Mouse (Mus musculus): ENCODE data around the gene 2300009A05Rik.
A peak's percentile ranks its signal among the peaks of the same experiment; 100 is the strongest.

The 2300009A05Rik gene

DNA sequence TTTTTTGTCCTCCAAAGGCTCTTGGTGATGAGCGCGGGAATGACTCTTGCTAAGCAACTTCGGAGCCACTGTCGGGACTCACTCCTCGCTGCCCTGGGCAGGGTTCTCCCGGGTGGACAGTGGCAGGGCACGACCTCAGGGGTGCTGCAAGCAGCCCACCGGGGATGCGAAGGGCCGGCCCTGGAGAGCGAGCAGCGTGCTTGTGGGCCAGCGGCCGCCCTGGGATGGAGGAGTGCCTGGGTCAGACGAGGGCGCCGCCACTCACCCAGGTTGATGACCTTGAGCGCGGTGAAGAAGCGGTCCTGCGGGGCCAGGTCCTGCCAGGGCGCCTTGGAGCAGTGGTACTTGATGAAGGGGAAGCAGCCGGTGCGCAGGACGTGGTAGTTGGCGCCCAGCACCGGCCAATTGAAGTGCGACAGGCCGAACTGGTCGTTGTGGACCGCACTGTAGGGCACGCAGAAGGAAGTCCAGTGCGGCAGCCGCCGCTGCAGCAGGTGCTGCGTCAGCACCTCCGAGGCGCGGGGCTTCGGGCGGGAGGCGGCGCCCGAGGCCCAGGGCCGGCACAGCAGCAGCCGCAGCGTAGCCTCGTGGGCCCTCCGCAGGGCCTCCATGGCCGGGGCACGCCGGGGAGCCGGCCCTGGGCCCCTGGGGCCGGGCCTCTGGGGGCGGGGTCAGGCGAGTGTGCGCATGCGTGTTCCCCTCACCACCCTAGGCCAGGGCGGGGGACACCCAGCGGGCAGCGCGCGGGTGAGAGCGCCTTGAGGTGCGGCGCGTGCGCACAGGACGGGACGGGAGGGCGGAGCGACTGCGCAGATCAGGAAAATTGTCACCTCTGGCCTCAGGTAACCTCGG is at the start of gene 2300009A05Rik:
TSS of gene 2300009A05Rik (minus strand) at position 636 of the 852 bp plus-strand sequence.
- peak; percentile 96 for DNase-seq (ENCODE audit: low read depth)

GRCm38 (mm10) chr9:63443695-63444094 is 44.6 kb upstream of the 2300009A05Rik start:
- no peak for DNase-seq (ENCODE audit: low read depth)

DNA sequence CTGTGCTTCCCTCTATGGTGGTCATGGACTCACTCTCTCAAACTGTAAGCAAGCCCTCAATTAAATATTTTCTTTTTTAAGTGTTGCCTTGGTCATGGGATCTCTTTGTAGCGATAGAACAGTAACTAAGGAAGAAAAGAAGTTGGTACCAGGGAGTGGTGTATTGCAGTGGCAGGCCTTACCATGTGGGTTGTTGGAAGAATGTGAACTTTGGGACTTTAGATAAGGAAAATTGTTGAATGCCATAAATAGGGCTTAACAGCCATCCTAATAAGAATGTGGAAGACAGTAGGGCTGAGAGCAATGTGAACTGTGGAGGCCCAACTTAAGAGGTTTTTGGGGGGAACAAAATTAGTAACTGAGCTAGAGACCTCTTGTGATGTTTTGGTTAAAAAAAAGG is 31.6 kb upstream of the 2300009A05Rik start:
- no peak for DNase-seq (ENCODE audit: low read depth)

DNA sequence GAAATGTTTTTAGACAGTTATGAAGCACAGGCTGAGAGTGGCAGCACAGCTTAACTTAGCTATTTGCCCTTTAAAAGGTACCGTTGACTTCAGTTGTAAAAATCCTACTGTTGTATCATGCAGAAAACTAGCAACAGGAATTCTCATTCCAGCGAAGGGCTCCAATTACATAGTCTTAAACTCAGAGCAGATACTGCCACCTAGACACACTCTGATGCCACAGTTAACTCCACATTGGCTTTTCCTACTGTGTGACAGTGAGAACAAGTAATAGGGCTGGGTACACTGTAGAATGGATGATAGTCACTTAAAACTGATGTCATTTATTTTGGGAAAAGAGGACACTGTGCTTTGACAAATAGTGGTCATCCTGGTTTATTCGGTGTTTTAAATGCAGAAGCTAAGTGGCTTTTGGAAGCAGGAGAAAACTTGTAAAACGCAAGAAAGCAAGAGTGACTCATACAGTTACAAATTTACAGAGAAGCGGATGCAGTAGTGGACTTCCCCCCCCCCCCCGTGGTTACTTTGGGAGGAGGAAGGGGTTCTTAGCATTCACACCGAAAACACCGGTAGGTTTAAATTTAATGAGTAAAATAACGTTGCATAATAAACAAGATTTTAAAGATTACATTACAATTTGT is 22.2 kb upstream of the 2300009A05Rik start:
- DNase-seq (ENCODE audit: low read depth) = no peak

DNA sequence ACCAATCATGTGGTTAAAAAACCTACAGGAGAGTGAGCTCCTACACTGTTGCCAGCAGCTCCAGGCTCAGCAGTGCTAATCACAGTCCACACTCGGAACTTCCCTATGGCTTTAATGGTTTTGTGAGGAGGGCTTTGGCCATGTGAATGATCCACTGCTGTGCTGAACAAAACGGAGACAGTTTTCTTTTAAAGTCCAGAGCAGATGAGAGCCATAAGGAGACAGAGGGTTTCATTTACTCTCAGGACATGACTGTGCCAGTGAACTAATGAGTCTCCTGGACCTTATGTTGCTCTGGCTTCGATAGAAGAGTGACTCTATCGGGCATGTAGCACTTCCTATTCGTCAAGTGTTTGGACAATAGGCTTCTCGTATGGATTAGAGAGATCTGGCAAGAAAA is 21.4 kb upstream of the 2300009A05Rik start:
- DNase-seq (ENCODE audit: low read depth) = no peak

DNA sequence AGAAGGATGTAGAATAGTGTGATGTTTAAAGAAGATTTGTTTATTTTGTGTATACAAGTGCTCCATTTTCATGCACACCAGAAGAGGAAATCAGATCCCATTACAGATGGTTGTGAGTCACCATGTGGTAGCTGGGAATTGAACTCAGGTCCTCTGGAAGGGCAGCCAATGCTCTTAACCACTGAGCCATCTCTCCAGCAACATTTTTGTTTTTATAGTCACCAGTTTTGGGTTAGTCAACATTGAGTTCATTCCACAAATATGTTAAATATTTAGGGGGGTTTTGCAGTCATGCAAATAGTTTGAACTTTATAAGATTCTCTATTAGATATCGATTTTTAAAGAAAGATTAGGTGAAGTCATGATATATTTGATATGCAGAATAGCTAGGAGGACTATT is 1.1 kb upstream of the 2300009A05Rik start:
- no peak for DNase-seq (ENCODE audit: low read depth)

DNA sequence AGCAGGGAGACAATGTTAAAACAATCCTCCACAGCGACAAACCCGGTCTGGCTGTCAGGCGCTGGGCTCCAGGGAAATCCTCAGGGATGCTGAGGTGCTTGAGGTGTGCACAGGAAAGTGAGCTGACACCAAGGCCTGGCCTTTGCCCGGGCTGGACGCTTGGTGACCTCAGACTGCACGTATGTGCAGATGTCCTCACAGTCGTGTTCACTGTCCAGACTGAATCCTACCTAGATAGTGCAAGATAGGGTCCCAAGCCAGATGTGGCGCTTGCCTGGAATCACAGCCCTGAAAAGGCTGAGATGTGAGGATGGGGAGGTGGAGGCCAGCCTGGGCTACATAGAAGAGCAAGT is 393 bp upstream of the 2300009A05Rik start:
- DNase-seq (ENCODE audit: low read depth) = no peak

- DNase-seq (ENCODE audit: low read depth) = no peak
Observed at GRCm38 (mm10) chr9:63395612-63396011, 3.4 kb downstream of the 2300009A05Rik start.

- no peak for DNase-seq (ENCODE audit: low read depth)
Observed at GRCm38 (mm10) chr9:63391307-63391706, 7.7 kb downstream of the 2300009A05Rik start.

DNA sequence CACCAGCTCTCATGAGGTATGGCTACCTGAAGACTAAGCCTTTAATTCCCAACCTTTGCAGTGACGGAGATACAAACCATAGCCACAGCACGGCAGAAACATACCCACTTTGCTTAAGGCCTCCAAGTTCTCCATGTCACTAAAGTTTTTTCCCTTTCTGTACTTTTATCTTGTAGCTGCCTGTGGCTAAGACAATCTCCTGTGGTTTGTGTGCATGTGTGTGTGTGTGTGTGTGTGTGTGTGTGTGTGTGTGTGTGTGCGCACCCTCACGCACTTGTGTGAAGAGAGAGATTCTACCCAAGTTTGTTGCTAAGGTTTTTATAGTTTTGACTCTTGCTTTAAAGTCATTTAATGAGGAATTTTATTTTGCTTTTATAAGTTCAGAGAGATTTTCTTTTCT is 16.3 kb downstream of the 2300009A05Rik start:
- DNase-seq (ENCODE audit: low read depth) = no peak

- no peak for DNase-seq (ENCODE audit: low read depth)
Observed at GRCm38 (mm10) chr9:63380326-63380725, 18.7 kb downstream of the 2300009A05Rik start.

- no peak for DNase-seq (ENCODE audit: low read depth)
Observed at GRCm38 (mm10) chr9:63378174-63378573, 20.9 kb downstream of the 2300009A05Rik start.

DNA sequence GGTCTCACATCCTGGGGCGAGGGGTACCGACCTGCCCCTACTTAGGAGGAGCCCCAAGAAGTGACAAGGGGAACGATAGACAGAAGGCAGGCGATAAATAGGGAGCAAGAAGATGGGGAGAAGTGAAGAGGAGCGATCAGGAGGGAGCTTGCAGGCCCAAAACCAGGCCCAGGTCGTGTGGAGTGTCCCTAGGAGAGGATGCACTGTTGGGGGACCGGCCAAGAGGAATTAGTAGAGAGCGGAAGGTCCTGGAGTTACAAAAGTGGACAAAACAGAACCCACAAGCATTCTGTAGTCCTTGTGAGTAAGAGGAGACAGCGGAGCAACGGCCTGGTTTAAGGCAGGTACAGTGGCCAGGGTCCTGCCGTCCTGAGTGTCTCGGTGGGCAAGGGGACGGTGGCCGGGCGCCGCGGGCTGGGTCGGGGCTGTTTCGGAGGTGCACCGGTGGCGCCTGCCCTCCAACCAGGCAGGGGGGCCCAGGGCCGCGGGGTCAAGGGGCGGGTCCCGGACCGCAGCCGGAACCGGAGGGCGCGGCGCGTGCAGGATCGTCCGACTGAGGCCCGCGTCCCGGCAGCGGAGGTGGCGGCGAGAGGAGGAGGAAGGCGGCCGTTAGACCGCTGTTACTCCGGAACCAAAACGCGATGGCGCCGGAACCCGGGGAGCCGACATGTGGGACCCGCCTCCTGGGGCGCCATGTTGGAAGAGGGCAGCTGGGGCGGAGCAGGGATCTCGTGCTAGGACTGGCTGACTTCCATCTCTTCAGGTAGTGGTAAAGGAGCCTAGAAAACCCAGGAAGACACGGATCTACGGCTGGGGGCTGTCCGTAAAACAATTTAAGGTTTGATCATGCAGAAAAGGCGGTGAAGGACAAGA is 21.5 kb downstream of the 2300009A05Rik start, which contains the start of gene Map2k5:
TSS of gene Map2k5 (minus strand) at position 633 of the 873 bp plus-strand sequence.
- peak; percentile 94 for DNase-seq (ENCODE audit: low read depth)

GRCm38 (mm10) chr9:63373315-63373714 is 25.7 kb downstream of the 2300009A05Rik start:
- no peak for DNase-seq (ENCODE audit: low read depth)

DNA sequence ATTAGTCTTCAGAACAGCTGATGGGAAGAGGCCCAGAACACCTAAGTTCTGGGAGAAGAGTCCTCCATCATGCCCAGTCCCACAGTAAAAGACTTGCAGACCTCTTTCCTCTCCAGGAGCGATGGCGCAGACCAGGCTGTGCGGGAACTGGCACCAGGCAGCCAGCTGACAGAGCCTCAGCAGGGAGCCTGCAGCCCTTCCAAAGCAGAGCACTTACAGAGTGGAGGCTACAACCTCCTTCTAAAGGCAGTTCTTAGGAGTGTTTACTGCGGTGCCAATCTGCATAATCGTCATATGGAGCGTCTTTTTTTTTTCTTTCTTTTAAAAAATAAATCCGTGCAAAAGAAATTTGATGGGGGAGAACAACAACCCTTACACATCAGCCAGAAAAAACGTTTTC is 26.5 kb downstream of the 2300009A05Rik start:
- no peak for DNase-seq (ENCODE audit: low read depth)

GRCm38 (mm10) chr9:63360410-63360809 is 38.6 kb downstream of the 2300009A05Rik start:
- DNase-seq (ENCODE audit: low read depth) = no peak

- DNase-seq (ENCODE audit: low read depth) = no peak
Observed at GRCm38 (mm10) chr9:63359016-63359415, 40.0 kb downstream of the 2300009A05Rik start.

DNA sequence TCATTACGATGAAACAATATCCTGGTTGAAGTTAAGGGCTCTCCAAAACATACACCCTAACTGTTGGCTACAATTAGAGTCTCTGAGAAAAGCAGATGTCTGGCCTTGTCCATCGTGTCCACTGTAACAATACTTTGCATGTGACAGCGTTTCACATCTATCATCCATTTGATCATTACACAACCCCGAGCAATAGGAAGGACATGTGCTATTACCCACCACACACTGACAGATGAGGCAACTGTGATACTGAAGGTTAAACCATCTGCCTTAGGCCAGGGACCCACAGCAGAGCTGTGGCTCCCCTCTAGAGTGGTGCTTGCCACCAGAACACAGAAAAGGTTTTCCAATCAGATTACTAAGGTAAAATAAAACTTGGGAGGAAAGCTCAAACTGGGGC is 42.3 kb downstream of the 2300009A05Rik start:
- DNase-seq (ENCODE audit: low read depth) = no peak

DNA sequence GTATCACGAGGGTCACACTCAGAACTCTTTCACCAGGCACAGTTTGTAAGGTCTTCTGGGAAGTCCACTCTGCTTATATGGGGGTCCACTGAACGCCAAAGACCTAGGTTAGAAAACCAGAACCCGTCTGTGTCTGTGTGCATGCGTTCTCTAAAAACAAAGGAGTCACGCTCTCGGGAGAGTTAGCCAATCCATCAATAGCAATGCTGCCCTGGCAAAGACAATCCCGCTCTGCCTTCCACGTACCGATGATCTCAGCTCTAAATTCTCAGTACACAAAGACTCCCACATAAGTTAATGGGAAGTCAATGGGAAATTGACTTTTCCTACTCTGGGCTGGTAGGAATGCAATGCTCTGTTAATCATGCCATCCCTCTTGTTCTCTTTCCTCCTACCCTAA is 42.8 kb downstream of the 2300009A05Rik start:
- no peak for DNase-seq (ENCODE audit: low read depth)

GRCm38 (mm10) chr9:63354168-63354567 is 44.9 kb downstream of the 2300009A05Rik start:
- no peak for DNase-seq (ENCODE audit: low read depth)

GRCm38 (mm10) chr9:63350030-63350429 is 49.0 kb downstream of the 2300009A05Rik start:
- no peak for DNase-seq (ENCODE audit: low read depth)

- no peak for DNase-seq (ENCODE audit: low read depth)
Observed at GRCm38 (mm10) chr9:63349241-63349640, 49.8 kb downstream of the 2300009A05Rik start.
